Mouse (Mus musculus): ENCODE results near the gene Grik4. TPM values are rescaled to one million over a fixed set of nuclear protein-coding genes. Genes with fewer than 3 reads are reported as not detected.
"Not testable (repeated sequence)": the region's sequence is repeated elsewhere in the genome, so short reads cannot be mapped to it uniquely, and the experiment has no call there.

The Grik4 gene
- polyA plus RNA-seq (2014; fragmentation: Nextera tagmentation; extraction: Ambion mirVana): 0.78 and 1.1 TPM in 2 replicates

GRCm38 (mm10) chr9:42943781-42944535 is at the start of gene Grik4:
Gene Grik4, minus strand, starts transcription at chr9:42944493.
- Histone ChIP-seq H3K4me3 (ENCODE audit: low read depth, low read length) (peak within 1 kb of the TSS; percentile 66), H3K36me3 (ENCODE audit: control insufficient read depth, insufficient read depth, low read length) (no peaks in the 10 kb centered on the region), H3K4me2 (ENCODE audit: low read depth, low read length) (peak within 1 kb of the TSS; percentile 97), H3K9me3 (ENCODE audit: control insufficient read depth, low read length) (no peaks in the 10 kb centered on the region), H3K27ac (replicated peaks; ENCODE audit: low read depth, low read length) (no peak within 1 kb of the TSS), H3K27me3 (replicated peaks; ENCODE audit: control insufficient read depth, insufficient read depth, low read length) (peaks cover 13% of the 10 kb centered on the region; the same call in 1 of the 2 replicates), H3K9ac (ENCODE audit: low read depth, low read length) (peak within 1 kb of the TSS; percentile 82), H3K4me1 (ENCODE audit: control insufficient read depth, insufficient read depth, low read length) (peaks cover 15% of the 10 kb centered on the region)
- ATAC-seq (ENCODE audit: low read depth) (peak; percentile 90; the same call in 1 of the 2 replicates), DNase-seq (ENCODE audit: low spot score) (no peak)
- under 1% methylated on average over 43 of the region's 68 CpGs for WGBS

- ATAC-seq (ENCODE audit: low read depth) (no peak), DNase-seq (ENCODE audit: low spot score) (no peak)
- no peak overlapping the region for H3K4me3 ChIP-seq (ENCODE audit: low read depth, low read length)
- H3K27me3 ChIP-seq (replicated peaks; ENCODE audit: control insufficient read depth, insufficient read depth, low read length): no peaks in the 10 kb centered on the region
- no peaks in the 10 kb centered on the region for H3K9me3 ChIP-seq (ENCODE audit: control insufficient read depth, low read length)
- no peak overlapping the region for H3K9ac ChIP-seq (ENCODE audit: low read depth, low read length)
- H3K4me1 ChIP-seq (ENCODE audit: control insufficient read depth, insufficient read depth, low read length): no peaks in the 10 kb centered on the region
- H3K4me2 ChIP-seq (ENCODE audit: low read depth, low read length): no peak overlapping the region
- peaks cover 83% of the 10 kb centered on the region for H3K36me3 ChIP-seq (ENCODE audit: control insufficient read depth, insufficient read depth, low read length)
- WGBS: 82% methylated on average over 4 of the region's 4 CpGs
- no peak overlapping the region for H3K27ac ChIP-seq (replicated peaks; ENCODE audit: low read depth, low read length)
Measured at GRCm38 (mm10) chr9:42993659-42994058, 49.4 kb upstream of the Grik4 start.

- Histone ChIP-seq H3K4me1 (ENCODE audit: control insufficient read depth, insufficient read depth, low read length) (no peaks in the 10 kb centered on the region), H3K9me3 (ENCODE audit: control insufficient read depth, low read length) (no peaks in the 10 kb centered on the region), H3K27ac (replicated peaks; ENCODE audit: low read depth, low read length) (no peak overlapping the region), H3K4me2 (ENCODE audit: low read depth, low read length) (no peak overlapping the region), H3K4me3 (ENCODE audit: low read depth, low read length) (no peak overlapping the region), H3K27me3 (replicated peaks; ENCODE audit: control insufficient read depth, insufficient read depth, low read length) (no peaks in the 10 kb centered on the region), H3K36me3 (ENCODE audit: control insufficient read depth, insufficient read depth, low read length) (peaks cover 84% of the 10 kb centered on the region), H3K9ac (ENCODE audit: low read depth, low read length) (no peak overlapping the region)
- DNase-seq (ENCODE audit: low spot score) (no peak), ATAC-seq (ENCODE audit: low read depth) (no peak)
- WGBS: 88% methylated on average over 4 of the region's 4 CpGs
Measured at GRCm38 (mm10) chr9:42987988-42988387, 43.7 kb upstream of the Grik4 start.

GRCm38 (mm10) chr9:42968894-42969521 is 24.7 kb upstream of the Grik4 start:
- H3K4me1 ChIP-seq (ENCODE audit: control insufficient read depth, insufficient read depth, low read length): no peaks in the 10 kb centered on the region
- no peaks in the 10 kb centered on the region for H3K27me3 ChIP-seq (replicated peaks; ENCODE audit: control insufficient read depth, insufficient read depth, low read length)
- peak; percentile 55 for DNase-seq (ENCODE audit: low spot score)
- WGBS: 59% methylated on average over 11 of the region's 11 CpGs
- peaks cover 76% of the 10 kb centered on the region for H3K36me3 ChIP-seq (ENCODE audit: control insufficient read depth, insufficient read depth, low read length)
- no peak overlapping the region for H3K4me3 ChIP-seq (ENCODE audit: low read depth, low read length)
- H3K9me3 ChIP-seq (ENCODE audit: control insufficient read depth, low read length): no peaks in the 10 kb centered on the region
- H3K4me2 ChIP-seq (ENCODE audit: low read depth, low read length): no peak overlapping the region
- H3K9ac ChIP-seq (ENCODE audit: low read depth, low read length): no peak overlapping the region
- peak; percentile 65 for ATAC-seq (ENCODE audit: low read depth)
- H3K27ac ChIP-seq (replicated peaks; ENCODE audit: low read depth, low read length): no peak overlapping the region

GRCm38 (mm10) chr9:42967731-42968130 is 23.4 kb upstream of the Grik4 start:
- 84% methylated on average over 9 of the region's 9 CpGs for WGBS
- no peak for ATAC-seq (ENCODE audit: low read depth)
- H3K27me3 ChIP-seq (replicated peaks; ENCODE audit: control insufficient read depth, insufficient read depth, low read length): no peaks in the 10 kb centered on the region
- no peaks in the 10 kb centered on the region for H3K9me3 ChIP-seq (ENCODE audit: control insufficient read depth, low read length)
- H3K36me3 ChIP-seq (ENCODE audit: control insufficient read depth, insufficient read depth, low read length): peaks cover 64% of the 10 kb centered on the region
- no peaks in the 10 kb centered on the region for H3K4me1 ChIP-seq (ENCODE audit: control insufficient read depth, insufficient read depth, low read length)
- H3K9ac ChIP-seq (ENCODE audit: low read depth, low read length): no peak overlapping the region
- no peak for DNase-seq (ENCODE audit: low spot score)
- H3K4me2 ChIP-seq (ENCODE audit: low read depth, low read length): no peak overlapping the region
- H3K4me3 ChIP-seq (ENCODE audit: low read depth, low read length): no peak overlapping the region
- no peak overlapping the region for H3K27ac ChIP-seq (replicated peaks; ENCODE audit: low read depth, low read length)

GRCm38 (mm10) chr9:42964809-42965208 is 20.5 kb upstream of the Grik4 start:
- peaks cover 34% of the 10 kb centered on the region for H3K36me3 ChIP-seq (ENCODE audit: control insufficient read depth, insufficient read depth, low read length)
- H3K4me1 ChIP-seq (ENCODE audit: control insufficient read depth, insufficient read depth, low read length); H3K4me3 ChIP-seq (ENCODE audit: low read depth, low read length); H3K9ac ChIP-seq (ENCODE audit: low read depth, low read length); H3K9me3 ChIP-seq (ENCODE audit: control insufficient read depth, low read length); H3K4me2 ChIP-seq (ENCODE audit: low read depth, low read length); ATAC-seq (ENCODE audit: low read depth); H3K27ac ChIP-seq (replicated peaks; ENCODE audit: low read depth, low read length); H3K27me3 ChIP-seq (replicated peaks; ENCODE audit: control insufficient read depth, insufficient read depth, low read length); DNase-seq (ENCODE audit: low spot score): not testable (repeated sequence)
- WGBS: 91% methylated on average over 2 of the region's 3 CpGs

GRCm38 (mm10) chr9:42964366-42964765 is 20.1 kb upstream of the Grik4 start:
- H3K4me1 ChIP-seq (ENCODE audit: control insufficient read depth, insufficient read depth, low read length): no peaks in the 10 kb centered on the region
- no peak overlapping the region for H3K4me3 ChIP-seq (ENCODE audit: low read depth, low read length)
- H3K27me3 ChIP-seq (replicated peaks; ENCODE audit: control insufficient read depth, insufficient read depth, low read length): no peaks in the 10 kb centered on the region
- no peaks in the 10 kb centered on the region for H3K9me3 ChIP-seq (ENCODE audit: control insufficient read depth, low read length)
- no peak overlapping the region for H3K27ac ChIP-seq (replicated peaks; ENCODE audit: low read depth, low read length)
- peaks cover 30% of the 10 kb centered on the region for H3K36me3 ChIP-seq (ENCODE audit: control insufficient read depth, insufficient read depth, low read length)
- H3K4me2 ChIP-seq (ENCODE audit: low read depth, low read length): no peak overlapping the region
- H3K9ac ChIP-seq (ENCODE audit: low read depth, low read length): no peak overlapping the region
- ATAC-seq (ENCODE audit: low read depth): no peak
- no peak for DNase-seq (ENCODE audit: low spot score)
- WGBS: 75% methylated on average over 12 of the region's 12 CpGs

GRCm38 (mm10) chr9:42962506-42962905 is 18.2 kb upstream of the Grik4 start:
- ATAC-seq (ENCODE audit: low read depth) (no peak), DNase-seq (ENCODE audit: low spot score) (no peak)
- Histone ChIP-seq H3K9ac (ENCODE audit: low read depth, low read length) (no peak overlapping the region), H3K4me2 (ENCODE audit: low read depth, low read length) (no peak overlapping the region), H3K36me3 (ENCODE audit: control insufficient read depth, insufficient read depth, low read length) (peaks cover 11% of the 10 kb centered on the region), H3K4me1 (ENCODE audit: control insufficient read depth, insufficient read depth, low read length) (no peaks in the 10 kb centered on the region), H3K4me3 (ENCODE audit: low read depth, low read length) (no peak overlapping the region), H3K9me3 (ENCODE audit: control insufficient read depth, low read length) (no peaks in the 10 kb centered on the region), H3K27ac (replicated peaks; ENCODE audit: low read depth, low read length) (no peak overlapping the region), H3K27me3 (replicated peaks; ENCODE audit: control insufficient read depth, insufficient read depth, low read length) (no peaks in the 10 kb centered on the region)
- 68% methylated on average over 6 of the region's 6 CpGs for WGBS
